In genomic region chr10:39006433-39007105, GRCm38 (mm10) we compare ENCODE assay signal across 21 mouse cellular contexts. TPM values are rescaled to one million over a fixed set of nuclear protein-coding genes. Genes with fewer than 3 reads are reported as not detected.
DNase-seq lines count a peak whose midpoint lies in the region; ATAC-seq and TF ChIP-seq lines count a peak whose summit lies in the region.
"Had no signal": no experiment of that assay in that cellular context is flagged by ENCODE, and none has a peak within 500 bp of the region (broad histone marks: within the 10 kb centered on the region; RNA-seq: fewer than 3 reads in every experiment).

No protein-coding gene starts in this region.

- no peaks in the 10 kb centered on the region for H3K27me3 ChIP-seq in forebrain, embryonic 15.5 days
- no peaks in the 10 kb centered on the region for H3K27me3 ChIP-seq in forebrain, postnatal 0 days (ENCODE audit: insufficient read depth, low read length)
- no peaks in the 10 kb centered on the region for H3K27me3 ChIP-seq in kidney, embryonic 15.5 days
- no peaks in the 10 kb centered on the region for H3K27me3 ChIP-seq in kidney, embryonic 16.5 days (ENCODE audit: insufficient read depth, low read length)
- no peaks in the 10 kb centered on the region for H3K27me3 ChIP-seq in limb, embryonic 14.5 days (ENCODE audit: control insufficient read depth, insufficient read depth, low read length)
- H3K27me3 ChIP-seq: embryonic facial prominence, embryonic 12.5 days; heart, embryonic 13.5 days; hindbrain, embryonic 12.5 days had no signal

- H3K9me3 ChIP-seq in forebrain, embryonic 15.5 days, result no peaks in the 10 kb centered on the region
- no peaks in the 10 kb centered on the region for H3K9me3 ChIP-seq in forebrain, postnatal 0 days (ENCODE audit: low read length)
- H3K9me3 ChIP-seq in kidney, embryonic 15.5 days (replicated peaks), result no peaks in the 10 kb centered on the region
- no peaks in the 10 kb centered on the region for H3K9me3 ChIP-seq in kidney, embryonic 16.5 days (ENCODE audit: low read length)
- H3K9me3 ChIP-seq in limb, embryonic 14.5 days (ENCODE audit: control insufficient read depth, low read length), result no peaks in the 10 kb centered on the region
- H3K9me3 ChIP-seq: embryonic facial prominence, embryonic 12.5 days; heart, embryonic 13.5 days; hindbrain, embryonic 12.5 days had no signal

- no peak overlapping the region for H3K27ac ChIP-seq in forebrain, embryonic 15.5 days (replicated peaks)
- no peak overlapping the region for H3K27ac ChIP-seq in forebrain, postnatal 0 days (ENCODE audit: low read depth, low read length)
- H3K27ac ChIP-seq in kidney, embryonic 15.5 days, result peak overlapping the region; percentile 37; the same call in 1 of the 2 replicates
- H3K27ac ChIP-seq in kidney, embryonic 16.5 days (ENCODE audit: low read length), result no peak overlapping the region; the same call in 1 of the 2 replicates
- H3K27ac ChIP-seq in limb, embryonic 14.5 days (replicated peaks; ENCODE audit: low read depth, low read length), result no peak overlapping the region
- H3K27ac ChIP-seq: embryonic facial prominence, embryonic 12.5 days; heart, embryonic 13.5 days; hindbrain, embryonic 12.5 days had no signal

- no peak overlapping the region for H3K4me3 ChIP-seq in forebrain, embryonic 15.5 days
- H3K4me3 ChIP-seq in forebrain, postnatal 0 days (ENCODE audit: low read depth, low read length), result no peak overlapping the region
- H3K4me3 ChIP-seq in kidney, embryonic 15.5 days (replicated peaks), result no peak overlapping the region
- H3K4me3 ChIP-seq in kidney, embryonic 16.5 days (ENCODE audit: low read length), result no peak overlapping the region
- H3K4me3 ChIP-seq in limb, embryonic 14.5 days (replicated peaks; ENCODE audit: low read length), result no peak overlapping the region
- H3K4me3 ChIP-seq: embryonic facial prominence, embryonic 12.5 days; heart, embryonic 13.5 days; hindbrain, embryonic 12.5 days had no signal

- 58% methylated on average over 4 of the region's 4 CpGs for WGBS in forebrain, embryonic 15.5 days
- 49% methylated on average over 4 of the region's 4 CpGs for WGBS in forebrain, postnatal 0 days
- 43% methylated on average over 4 of the region's 4 CpGs for WGBS in kidney, embryonic 15.5 days
- 38% methylated on average over 4 of the region's 4 CpGs for WGBS in kidney, embryonic 16.5 days
- WGBS in limb, embryonic 14.5 days, result 44% methylated on average over 4 of the region's 4 CpGs

- no peak for DNase-seq in forebrain, postnatal 0 days
- DNase-seq in brain, embryonic 14.5 days (ENCODE audit: low read depth), result peak; percentile 39
- DNase-seq in limb, embryonic 14.5 days (ENCODE audit: low spot score), result peak; percentile 50
- no peak for DNase-seq in lung, adult 18-20 months
- DNase-seq: adrenal gland, adult 2 months; adrenal gland, postnatal 25 days; cerebellum, adult 2 months; cerebellum, postnatal 14 days; embryo, embryonic 11 days; gastrocnemius, postnatal 10 days; heart, postnatal 10 days; heart, postnatal 4 days; kidney, adult 11 months had no signal

- no peak for TF ChIP-seq CTCF in forebrain, postnatal 0 days (IDR thresholded peaks at IDR 0.05; ENCODE audit: low read depth)
- no peak for TF ChIP-seq CTCF in brain, embryonic 14.5 days (IDR thresholded peaks at IDR 0.05; ENCODE audit: borderline replicate concordance, extremely low read depth, insufficient read depth, insufficient read length)

- ATAC-seq in forebrain, embryonic 15.5 days (replicated peaks), result peak; percentile 67; the same call in 1 of the 2 replicates
- no peak for ATAC-seq in forebrain, postnatal 0 days
- no peak for ATAC-seq in kidney, embryonic 15.5 days (replicated peaks; ENCODE audit: low FRiP score)
- no peak for ATAC-seq in kidney, embryonic 16.5 days (ENCODE audit: low FRiP score, low TSS enrichment)
- ATAC-seq in limb, embryonic 14.5 days (ENCODE audit: low FRiP score, low read depth), result peak; percentile 84
- ATAC-seq: hindbrain, embryonic 16.5 days had no signal

- H3K36me3 ChIP-seq in forebrain, embryonic 15.5 days, result no peaks in the 10 kb centered on the region
- no peaks in the 10 kb centered on the region for H3K36me3 ChIP-seq in forebrain, postnatal 0 days (ENCODE audit: insufficient read depth)
- peaks cover 20% of the 10 kb centered on the region for H3K36me3 ChIP-seq in kidney, embryonic 15.5 days
- H3K36me3 ChIP-seq in kidney, embryonic 16.5 days (ENCODE audit: insufficient read depth, low read length), result peaks cover 7% of the 10 kb centered on the region
- peaks cover 16% of the 10 kb centered on the region for H3K36me3 ChIP-seq in limb, embryonic 14.5 days (ENCODE audit: control insufficient read depth, insufficient read depth, low read length)
- H3K36me3 ChIP-seq: hindbrain, embryonic 12.5 days had no signal

- no peaks in the 10 kb centered on the region; the same call in 1 of the 2 replicates for H3K4me1 ChIP-seq in forebrain, embryonic 15.5 days
- H3K4me1 ChIP-seq in forebrain, postnatal 0 days (ENCODE audit: insufficient read depth), result no peaks in the 10 kb centered on the region
- peaks cover 11% of the 10 kb centered on the region; the same call in 1 of the 2 replicates for H3K4me1 ChIP-seq in kidney, embryonic 15.5 days
- 0 out of 2 replicates have a peak, but pooled peaks cover 5% of the 10 kb centered on the region for H3K4me1 ChIP-seq in kidney, embryonic 16.5 days (ENCODE audit: insufficient read depth, low read length)
- peaks cover 10% of the 10 kb centered on the region; the same call in 1 of the 2 replicates for H3K4me1 ChIP-seq in limb, embryonic 14.5 days (ENCODE audit: control insufficient read depth, insufficient read depth, low read length)
- H3K4me1 ChIP-seq: embryonic facial prominence, embryonic 12.5 days; hindbrain, embryonic 12.5 days had no signal

- no peak for TF ChIP-seq POLR2A in brain, embryonic 14.5 days (IDR thresholded peaks at IDR 0.05; ENCODE audit: borderline replicate concordance, extremely low read depth, insufficient read depth, insufficient read length, poor library complexity, severe bottlenecking)
- TF ChIP-seq POLR2A in limb, embryonic 14.5 days (IDR thresholded peaks at IDR 0.05; ENCODE audit: borderline replicate concordance, extremely low read depth, insufficient read depth, insufficient read length), result no peak

- H3K4me2 ChIP-seq in forebrain, embryonic 15.5 days (replicated peaks), result no peak overlapping the region
- H3K4me2 ChIP-seq in forebrain, postnatal 0 days (ENCODE audit: low read depth), result no peak overlapping the region
- H3K4me2 ChIP-seq in kidney, embryonic 15.5 days, result no peak overlapping the region
- no peak overlapping the region for H3K4me2 ChIP-seq in kidney, embryonic 16.5 days (replicated peaks; ENCODE audit: low read depth, low read length)
- no peak overlapping the region for H3K4me2 ChIP-seq in limb, embryonic 14.5 days (replicated peaks; ENCODE audit: low read depth, low read length, severe bottlenecking)
- H3K4me2 ChIP-seq: embryonic facial prominence, embryonic 12.5 days; heart, embryonic 13.5 days; hindbrain, embryonic 12.5 days had no signal

- H3K9ac ChIP-seq in forebrain, embryonic 15.5 days (replicated peaks), result no peak overlapping the region
- no peak overlapping the region for H3K9ac ChIP-seq in forebrain, postnatal 0 days
- H3K9ac ChIP-seq in kidney, embryonic 15.5 days, result no peak overlapping the region
- H3K9ac ChIP-seq in kidney, embryonic 16.5 days (replicated peaks; ENCODE audit: low read length), result no peak overlapping the region
- no peak overlapping the region for H3K9ac ChIP-seq in limb, embryonic 14.5 days (ENCODE audit: low read depth, low read length, severe bottlenecking)
- H3K9ac ChIP-seq: embryonic facial prominence, embryonic 12.5 days; heart, embryonic 13.5 days; hindbrain, embryonic 12.5 days had no signal

RNA-seq across cellular contexts. Expression of gene Lama4, which starts 41.3 kb away (rescaled TPM):
- 13.2 and 14.2 TPM in 2 replicates for polyA plus RNA-seq in forebrain, embryonic 15.5 days (2015; fragmentation: Nextera tagmentation; extraction: Ambion mirVana)
- 14.3 and 22.6 TPM in 2 replicates for total RNA-seq in forebrain, postnatal 0 days (2014; rRNA removed)
- 9.7 and 10.4 TPM in 2 replicates for polyA plus RNA-seq in forebrain, postnatal 0 days (2015; fragmentation: Nextera tagmentation; extraction: Ambion mirVana)
- polyA plus RNA-seq in kidney, embryonic 15.5 days (2015; fragmentation: Nextera tagmentation; extraction: Ambion mirVana), result 67.0 and 73.9 TPM in 2 replicates
- 72.3 and 78.7 TPM in 2 replicates for polyA plus RNA-seq in kidney, embryonic 16.5 days (2015; fragmentation: Nextera tagmentation; extraction: Ambion mirVana)
- 13.9 and 20.4 TPM in 2 replicates for polyA plus RNA-seq in brain, embryonic 14.5 days (2012; rRNA removed)
- 72.9 and 74.1 TPM in 2 replicates for polyA plus RNA-seq in limb, embryonic 14.5 days (2012; rRNA removed)
- 88.7 and 94.7 TPM in 2 replicates for polyA plus RNA-seq in limb, embryonic 14.5 days (2014; fragmentation: Nextera tagmentation; extraction: Ambion mirVana)
- total RNA-seq: common myeloid progenitor, adult 5-6 weeks had no signal

Comparison
In these comparisons a context has a peak if more than half of its experiments do, and no peak if none do; other contexts are left out.
1. ATAC-seq: peak in forebrain, embryonic 15.5 days (single experiment) and limb, embryonic 14.5 days (single experiment); none in forebrain, postnatal 0 days (single experiment), kidney, embryonic 15.5 days (single experiment) and kidney, embryonic 16.5 days (single experiment).
2. DNase-seq: peak in brain, embryonic 14.5 days (single experiment) and limb, embryonic 14.5 days (single experiment); none in forebrain, postnatal 0 days (single experiment) and lung, adult 18-20 months (0 of 2).